Mouse (Mus musculus): ENCODE data around the gene Pitx1. TPM values are rescaled to one million over a fixed set of nuclear protein-coding genes. Genes with fewer than 3 reads are reported as not detected.

Gene Pitx1
- polyA plus RNA-seq (2015; fragmentation: Nextera tagmentation; extraction: Ambion mirVana), result 0.32 and 0.54 TPM in 2 replicates

- Histone ChIP-seq H3K9me3 (replicated peaks) (no peaks in the 10 kb centered on the region), H3K4me2 (no peak within 1 kb of the TSS), H3K9ac (no peak within 1 kb of the TSS), H3K36me3 (no peaks in the 10 kb centered on the region), H3K27ac (no peak within 1 kb of the TSS), H3K27me3 (peaks cover 100% of the 10 kb centered on the region), H3K4me1 (replicated peaks) (no peaks in the 10 kb centered on the region), H3K4me3 (replicated peaks) (no peak within 1 kb of the TSS)
- no peak for DNase-seq
- 5% methylated on average over 23 of the region's 36 CpGs for WGBS (ENCODE audit: insufficient replicate concordance)
- no peak for ATAC-seq (ENCODE audit: low read depth)
Observed at GRCm38 (mm10) chr13:55836142-55836625, at the start of gene Pitx1. Pitx1 (minus strand) TSS chr13:55836192.

DNA sequence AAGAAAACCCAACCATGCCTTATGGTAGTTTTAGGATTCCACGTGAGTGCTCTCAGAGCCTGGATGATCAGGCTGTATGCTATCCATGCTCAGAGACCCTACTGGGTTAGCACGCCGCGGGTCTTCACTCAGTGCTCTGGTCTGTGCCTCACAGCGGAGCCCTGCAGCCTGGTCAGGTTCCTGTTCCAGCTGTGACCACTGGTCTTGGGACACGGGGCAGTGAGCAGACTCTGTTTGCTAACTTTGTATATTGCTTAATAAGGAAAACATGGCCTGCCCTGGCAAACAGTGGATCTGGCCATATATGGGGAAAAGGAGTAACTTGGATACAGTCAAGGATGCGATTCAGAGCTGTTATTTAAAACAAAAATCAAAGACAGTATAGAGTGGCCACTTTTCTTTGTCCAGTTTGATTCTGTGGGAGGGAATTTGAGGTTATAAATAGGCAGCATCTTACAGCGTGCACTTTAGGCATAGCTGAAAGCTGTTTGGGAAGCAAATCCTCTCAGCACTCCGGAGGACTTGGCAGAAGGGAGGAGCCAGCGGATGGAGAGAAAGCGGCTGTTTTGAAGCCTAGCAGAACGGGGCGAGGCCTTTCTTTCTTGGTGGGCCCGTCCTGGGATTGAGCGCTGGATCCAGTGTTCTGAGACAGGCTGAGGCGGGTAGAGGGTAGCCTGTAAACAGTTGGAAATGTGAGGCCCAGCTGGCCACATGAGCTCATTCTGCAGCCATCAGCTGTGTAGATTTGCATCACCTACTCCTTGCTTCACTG, 45.6 kb upstream of the Pitx1 start:
- Histone ChIP-seq H3K9me3 (replicated peaks) (no peaks in the 10 kb centered on the region), H3K27ac (no peak overlapping the region), H3K4me3 (replicated peaks) (no peak overlapping the region), H3K9ac (no peak overlapping the region), H3K4me1 (replicated peaks) (0 out of 2 replicates have a peak, but pooled peaks cover 3% of the 10 kb centered on the region), H3K4me2 (no peak overlapping the region), H3K36me3 (no peaks in the 10 kb centered on the region), H3K27me3 (no peaks in the 10 kb centered on the region)
- DNase-seq (no peak), ATAC-seq (ENCODE audit: low read depth) (peak; percentile 43)
- 54% methylated on average over 16 of the region's 16 CpGs for WGBS (ENCODE audit: insufficient replicate concordance)

GRCm38 (mm10) chr13:55878353-55878752, 42.4 kb upstream of the Pitx1 start:
- H3K27ac ChIP-seq, result no peak overlapping the region
- 72% methylated on average over 4 of the region's 4 CpGs for WGBS (ENCODE audit: insufficient replicate concordance)
- H3K9me3 ChIP-seq (replicated peaks), result no peaks in the 10 kb centered on the region
- H3K4me2 ChIP-seq, result no peak overlapping the region
- H3K4me1 ChIP-seq (replicated peaks), result 0 out of 2 replicates have a peak, but pooled peaks cover 3% of the 10 kb centered on the region
- H3K36me3 ChIP-seq, result no peaks in the 10 kb centered on the region
- no peaks in the 10 kb centered on the region for H3K27me3 ChIP-seq
- ATAC-seq (ENCODE audit: low read depth) (no peak), DNase-seq (no peak)
- no peak overlapping the region for H3K9ac ChIP-seq
- no peak overlapping the region for H3K4me3 ChIP-seq (replicated peaks)

DNA sequence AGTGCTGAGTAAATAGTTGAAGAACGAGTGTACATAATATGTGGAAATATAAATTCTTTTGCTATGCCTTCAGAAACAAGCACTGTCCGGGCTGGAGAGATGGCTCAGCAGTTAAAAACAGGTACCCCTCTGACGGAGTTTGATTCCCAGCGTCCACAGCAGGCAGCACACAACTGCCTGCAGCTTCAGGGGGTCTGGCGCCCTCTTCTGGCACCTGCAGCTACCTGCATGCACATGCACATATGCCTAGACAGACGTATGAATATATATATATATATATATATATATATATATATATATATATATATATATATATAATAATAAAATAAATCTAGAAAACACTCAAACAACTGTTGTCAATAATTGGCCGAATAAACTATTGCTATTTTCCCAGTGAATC, 35.4 kb upstream of the Pitx1 start:
- no peak overlapping the region for H3K4me2 ChIP-seq
- no peaks in the 10 kb centered on the region for H3K4me1 ChIP-seq (replicated peaks)
- H3K36me3 ChIP-seq, result no peaks in the 10 kb centered on the region
- H3K27ac ChIP-seq, result no peak overlapping the region
- no peak overlapping the region for H3K9ac ChIP-seq
- no peaks in the 10 kb centered on the region for H3K27me3 ChIP-seq
- ATAC-seq (ENCODE audit: low read depth) (no peak), DNase-seq (no peak)
- 0 out of 2 replicates have a peak, but pooled peaks cover 3% of the 10 kb centered on the region for H3K9me3 ChIP-seq (replicated peaks)
- H3K4me3 ChIP-seq (replicated peaks), result no peak overlapping the region
- 63% methylated on average over 7 of the region's 7 CpGs for WGBS (ENCODE audit: insufficient replicate concordance)

DNA sequence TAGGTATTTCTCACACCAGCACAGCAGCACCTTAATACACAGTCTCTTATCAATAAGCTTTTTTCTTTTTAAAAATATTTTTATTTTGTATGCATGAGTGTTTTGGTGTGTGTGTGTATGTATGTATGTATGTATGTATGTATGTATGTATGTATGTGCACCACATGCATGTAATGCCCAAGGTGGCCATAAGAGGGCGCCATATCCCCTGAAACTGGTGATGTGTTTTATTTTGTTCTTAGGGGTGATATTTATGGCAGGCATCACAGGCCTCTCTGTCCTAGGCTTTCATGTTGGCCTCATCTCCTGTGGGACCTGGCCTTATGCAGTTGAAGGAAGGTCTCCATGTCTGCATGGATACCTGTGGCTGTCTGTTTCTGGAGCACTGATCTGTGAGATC, 34.0 kb upstream of the Pitx1 start:
- Histone ChIP-seq H3K27me3 (no peaks in the 10 kb centered on the region), H3K4me1 (replicated peaks) (no peaks in the 10 kb centered on the region), H3K4me2 (no peak overlapping the region), H3K36me3 (no peaks in the 10 kb centered on the region), H3K9me3 (replicated peaks) (0 out of 2 replicates have a peak, but pooled peaks cover 3% of the 10 kb centered on the region), H3K4me3 (replicated peaks) (no peak overlapping the region), H3K27ac (no peak overlapping the region), H3K9ac (no peak overlapping the region)
- ATAC-seq (ENCODE audit: low read depth), result no peak
- WGBS (ENCODE audit: insufficient replicate concordance), result 50% methylated on average over 1 of the region's 1 CpGs
- no peak for DNase-seq

DNA sequence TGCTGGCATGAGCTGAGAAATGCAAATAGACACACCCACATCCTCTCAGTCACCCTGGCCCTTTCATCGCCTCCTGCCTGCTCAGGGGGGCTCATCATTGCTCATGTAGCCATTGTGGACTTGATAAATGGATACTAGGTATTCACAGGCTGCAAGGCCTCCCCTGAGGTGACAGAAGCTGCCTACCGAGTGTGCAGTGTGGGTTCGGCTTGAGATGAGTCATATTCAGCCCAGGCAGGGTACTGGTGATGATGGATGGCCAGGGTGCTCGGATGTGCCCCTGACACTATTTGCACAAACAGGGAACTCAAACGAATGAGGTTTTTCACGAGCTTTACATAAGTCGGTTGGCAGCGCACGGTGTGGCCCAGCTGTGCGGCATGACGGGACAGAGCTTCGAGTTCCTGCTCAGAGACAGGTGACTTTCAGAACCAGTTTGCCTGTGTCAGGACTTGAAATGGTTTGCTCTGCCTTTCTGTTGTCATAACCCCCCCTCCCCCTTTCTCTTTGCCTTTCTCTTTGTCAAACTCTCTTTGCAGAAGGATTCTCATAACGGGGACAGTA, 31.6 kb upstream of the Pitx1 start:
- Histone ChIP-seq H3K9me3 (replicated peaks) (0 out of 2 replicates have a peak, but pooled peaks cover 3% of the 10 kb centered on the region), H3K27ac (no peak overlapping the region), H3K9ac (no peak overlapping the region), H3K27me3 (no peaks in the 10 kb centered on the region), H3K36me3 (no peaks in the 10 kb centered on the region), H3K4me3 (replicated peaks) (no peak overlapping the region), H3K4me2 (no peak overlapping the region), H3K4me1 (replicated peaks) (no peaks in the 10 kb centered on the region)
- no peak for ATAC-seq (ENCODE audit: low read depth)
- WGBS (ENCODE audit: insufficient replicate concordance), result 62% methylated on average over 13 of the region's 13 CpGs
- no peak for DNase-seq

DNA sequence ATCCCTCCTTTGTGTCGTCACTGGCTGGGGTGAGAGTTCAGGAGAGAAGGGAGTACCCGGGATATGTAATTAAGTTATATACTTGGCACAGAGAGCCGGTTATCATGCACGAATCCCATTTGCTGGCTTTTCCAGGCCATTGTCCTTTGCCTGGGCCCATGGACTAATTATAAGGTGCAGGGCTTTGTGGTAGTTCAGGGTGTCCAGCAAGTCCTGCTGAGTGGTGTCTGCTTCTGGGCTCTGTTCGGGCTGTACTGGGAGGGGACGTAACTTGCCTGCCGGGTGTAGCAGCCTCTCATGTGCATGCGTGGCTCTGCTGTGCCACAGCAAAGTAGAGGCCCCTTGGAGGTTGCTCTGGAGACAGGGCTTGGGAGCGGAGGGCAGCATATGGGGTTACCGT, 24.5 kb upstream of the Pitx1 start:
- no peak for ATAC-seq (ENCODE audit: low read depth)
- H3K9me3 ChIP-seq (replicated peaks), result no peaks in the 10 kb centered on the region
- no peak for DNase-seq
- no peak overlapping the region for H3K9ac ChIP-seq
- WGBS (ENCODE audit: insufficient replicate concordance), result 67% methylated on average over 10 of the region's 10 CpGs
- no peak overlapping the region for H3K4me2 ChIP-seq
- H3K27ac ChIP-seq, result no peak overlapping the region
- 0 out of 2 replicates have a peak, but pooled peaks cover 23% of the 10 kb centered on the region for H3K27me3 ChIP-seq
- no peak overlapping the region for H3K4me3 ChIP-seq (replicated peaks)
- H3K36me3 ChIP-seq, result no peaks in the 10 kb centered on the region
- H3K4me1 ChIP-seq (replicated peaks), result no peaks in the 10 kb centered on the region

- 0 out of 2 replicates have a peak, but pooled peaks cover 23% of the 10 kb centered on the region for H3K27me3 ChIP-seq
- DNase-seq (no peak), ATAC-seq (ENCODE audit: low read depth) (no peak)
- no peaks in the 10 kb centered on the region for H3K4me1 ChIP-seq (replicated peaks)
- H3K9ac ChIP-seq, result no peak overlapping the region
- no peak overlapping the region for H3K27ac ChIP-seq
- no peaks in the 10 kb centered on the region for H3K9me3 ChIP-seq (replicated peaks)
- H3K36me3 ChIP-seq, result no peaks in the 10 kb centered on the region
- no peak overlapping the region for H3K4me2 ChIP-seq
- 48% methylated on average over 5 of the region's 5 CpGs for whole genome bisulfite sequencing (ENCODE audit: insufficient replicate concordance)
- H3K4me3 ChIP-seq (replicated peaks), result no peak overlapping the region
Observed at GRCm38 (mm10) chr13:55858463-55858862, 22.5 kb upstream of the Pitx1 start.

GRCm38 (mm10) chr13:55855793-55856192, 19.8 kb upstream of the Pitx1 start:
- no peaks in the 10 kb centered on the region for H3K9me3 ChIP-seq (replicated peaks)
- H3K27ac ChIP-seq, result no peak overlapping the region
- H3K36me3 ChIP-seq, result no peaks in the 10 kb centered on the region
- H3K9ac ChIP-seq, result no peak overlapping the region
- no peak overlapping the region for H3K4me3 ChIP-seq (replicated peaks)
- DNase-seq (no peak), ATAC-seq (ENCODE audit: low read depth) (no peak)
- WGBS (ENCODE audit: insufficient replicate concordance), result 58% methylated on average over 7 of the region's 7 CpGs
- 0 out of 2 replicates have a peak, but pooled peaks cover 29% of the 10 kb centered on the region for H3K27me3 ChIP-seq
- H3K4me2 ChIP-seq, result no peak overlapping the region
- H3K4me1 ChIP-seq (replicated peaks), result no peaks in the 10 kb centered on the region

DNA sequence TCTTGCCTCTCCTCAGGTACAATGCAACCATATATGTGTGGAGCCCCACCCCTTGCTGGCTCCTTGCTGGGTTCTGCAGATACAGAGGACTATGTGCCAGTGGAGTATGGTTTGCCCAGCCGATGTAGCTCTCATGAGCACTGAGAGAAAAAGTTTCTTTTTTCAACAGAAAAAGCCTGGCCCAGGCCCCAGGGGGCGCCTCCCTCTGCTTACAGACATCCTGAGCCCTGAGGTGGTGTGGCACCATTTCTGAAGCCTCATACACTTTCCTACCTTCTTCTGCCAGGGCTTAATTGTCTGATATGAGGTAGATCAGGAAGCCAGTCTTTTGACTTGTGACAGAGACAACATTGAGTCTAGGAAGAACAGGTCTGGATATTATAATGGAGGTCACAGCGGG, 16.2 kb upstream of the Pitx1 start:
- no peak overlapping the region for H3K4me3 ChIP-seq (replicated peaks)
- H3K4me2 ChIP-seq, result no peak overlapping the region
- peaks cover 3% of the 10 kb centered on the region; the same call in 1 of the 2 replicates for H3K4me1 ChIP-seq (replicated peaks)
- H3K27ac ChIP-seq, result no peak overlapping the region
- no peak for ATAC-seq (ENCODE audit: low read depth)
- no peak overlapping the region for H3K9ac ChIP-seq
- peaks cover 34% of the 10 kb centered on the region for H3K27me3 ChIP-seq
- no peaks in the 10 kb centered on the region for H3K9me3 ChIP-seq (replicated peaks)
- no peaks in the 10 kb centered on the region for H3K36me3 ChIP-seq
- 50% methylated on average over 3 of the region's 3 CpGs for WGBS (ENCODE audit: insufficient replicate concordance)
- DNase-seq, result no peak

DNA sequence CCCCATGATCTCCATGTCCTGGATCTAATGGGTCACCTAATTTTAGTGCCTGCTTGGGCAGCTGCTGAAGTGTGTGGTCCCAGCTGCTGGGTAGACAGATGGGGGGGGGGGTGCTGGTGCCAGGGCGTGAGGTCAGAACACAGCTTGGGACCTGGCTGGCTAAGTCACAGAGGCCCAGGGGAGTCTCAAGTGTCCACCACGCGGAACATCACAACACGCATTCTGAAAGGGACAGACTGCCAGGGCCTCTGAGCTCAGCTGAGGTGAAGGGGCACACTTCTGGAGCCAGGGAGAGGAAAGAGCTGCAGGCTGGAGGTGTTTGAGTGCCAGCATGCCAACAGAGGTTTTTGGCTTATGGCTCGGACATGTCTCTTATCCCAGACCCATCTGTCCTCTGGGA, 14.7 kb upstream of the Pitx1 start:
- WGBS (ENCODE audit: insufficient replicate concordance), result 61% methylated on average over 5 of the region's 5 CpGs
- H3K4me2 ChIP-seq, result no peak overlapping the region
- no peak overlapping the region for H3K4me3 ChIP-seq (replicated peaks)
- H3K9me3 ChIP-seq (replicated peaks), result no peaks in the 10 kb centered on the region
- peaks cover 38% of the 10 kb centered on the region for H3K27me3 ChIP-seq
- ATAC-seq (ENCODE audit: low read depth) (no peak), DNase-seq (no peak)
- H3K9ac ChIP-seq, result no peak overlapping the region
- H3K4me1 ChIP-seq (replicated peaks), result peaks cover 3% of the 10 kb centered on the region; the same call in 1 of the 2 replicates
- no peaks in the 10 kb centered on the region for H3K36me3 ChIP-seq
- H3K27ac ChIP-seq, result no peak overlapping the region
